Mouse (Mus musculus) intestine, embryonic 14.5 days (tissue): ENCODE results near the gene Cyp11a1. TPM values are rescaled to one million over a fixed set of nuclear protein-coding genes. Genes with fewer than 3 reads are reported as not detected.

ENCODE experiments used
- ATAC-seq: fragments of 200-750 bp; cut with Nextera tagmentation; replicated peaks from 2 replicates; pipeline ENCODE4 v1.8.0; 2017; ENCODE audit warnings: low read depth, moderate number of reproducible peaks, moderate TSS enrichment, moderate library complexity; ENCODE audit not compliant: low FRiP score, low TSS enrichment
- DNase-seq: peaks from one replicate; pipeline ENCODE4 v3.0.0-alpha.2; 2018; ENCODE audit warnings: low spot score
- H3K27ac ChIP-seq: fragments of 300-500 bp; sonication (generic); 2 replicates; pipeline ENCODE4 v1.5.1; 2014; ENCODE audit warnings: low read depth, mild to moderate bottlenecking, control low read depth
- H3K27me3 ChIP-seq: fragments of 300-500 bp; sonication (generic); replicated peaks from 2 replicates; pipeline ENCODE4 v1.6.1; 2014; ENCODE audit warnings: low read length, control low read depth; ENCODE audit not compliant: control insufficient read depth, insufficient read depth
- H3K36me3 ChIP-seq: fragments of 300-500 bp; sonication (generic); 2 replicates; pipeline ENCODE4 v1.6.1; 2014; ENCODE audit warnings: low read length, control low read depth; ENCODE audit not compliant: control insufficient read depth, insufficient read depth
- H3K4me1 ChIP-seq: fragments of 300-500 bp; sonication (generic); replicated peaks from 2 replicates; pipeline ENCODE4 v1.6.1; 2014; ENCODE audit warnings: low read length, control low read depth, mixed read lengths; ENCODE audit not compliant: control insufficient read depth, insufficient read depth
- H3K4me2 ChIP-seq: fragments of 300-500 bp; sonication (generic); 2 replicates; pipeline ENCODE4 v1.6.1; 2014; ENCODE audit warnings: low read length
- H3K4me3 ChIP-seq: fragments of 300-500 bp; sonication (generic); 2 replicates; pipeline ENCODE4 v1.5.1; 2014; ENCODE audit warnings: low read depth, low read length, control low read depth, mixed read lengths
- H3K9ac ChIP-seq: fragments of 300-500 bp; sonication (generic); 2 replicates; pipeline ENCODE4 v1.6.1; 2014; ENCODE audit warnings: mild to moderate bottlenecking, low read length
- H3K9me3 ChIP-seq: fragments of 300-500 bp; sonication (generic); 2 replicates; pipeline ENCODE4 v1.6.1; 2016; ENCODE audit warnings: low read length, control low read depth; ENCODE audit not compliant: control insufficient read depth
- WGBS: fragments of 180-500 bp; shearing (Covaris S2); extraction: QIAGEN DNeasy Blood & Tissue Kit; methylation state at CpG from one replicate; pipeline ENCODE4 v1.1.7; 2014; 5-methylcytosine and 5-hydroxymethylcytosine counted together
- polyA plus RNA-seq: library from polyadenylated mRNA; unstranded; fragments of >200 nt; fragmentation: Nextera tagmentation; extraction: Ambion mirVana; gene quantifications from 2 replicates; pipeline ENCODE4 v1.2.1, GENCODE M21; 2014

The Cyp11a1 gene
- polyA plus RNA-seq, 1 experiment from 2014 or later = 3.0 TPM

DNA sequence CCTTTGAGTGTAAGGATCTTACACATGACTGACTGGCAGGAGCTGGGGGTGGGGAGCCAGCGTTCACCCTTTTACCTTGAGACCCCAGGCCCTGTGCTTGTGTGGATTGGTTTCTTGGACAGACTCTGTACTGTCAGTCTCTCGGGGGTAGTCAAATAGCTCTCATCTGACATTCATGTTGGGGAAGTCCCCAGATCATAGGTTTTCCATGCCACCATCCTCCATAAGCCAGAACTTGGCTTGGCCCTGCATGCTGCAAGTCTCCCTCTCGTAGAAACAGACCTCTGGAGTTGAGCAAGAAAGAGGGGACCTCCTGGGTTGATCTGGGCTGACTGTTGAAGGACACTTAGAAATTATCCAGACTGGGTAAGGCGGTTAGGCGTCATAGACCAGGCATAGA lies 12.2 kb downstream of the Cyp11a1 start:
- no peaks in the 10 kb centered on the region for H3K27me3 ChIP-seq
- ATAC-seq = no peak
- DNase-seq = no peak
- no peak overlapping the region for H3K4me2 ChIP-seq
- WGBS = 82% methylated on average over 5 of the region's 5 CpGs
- no peak overlapping the region for H3K4me3 ChIP-seq
- H3K9ac ChIP-seq = no peak overlapping the region
- H3K36me3 ChIP-seq = no peaks in the 10 kb centered on the region
- no peak overlapping the region for H3K27ac ChIP-seq
- H3K9me3 ChIP-seq = no peaks in the 10 kb centered on the region
- no peaks in the 10 kb centered on the region for H3K4me1 ChIP-seq

DNA sequence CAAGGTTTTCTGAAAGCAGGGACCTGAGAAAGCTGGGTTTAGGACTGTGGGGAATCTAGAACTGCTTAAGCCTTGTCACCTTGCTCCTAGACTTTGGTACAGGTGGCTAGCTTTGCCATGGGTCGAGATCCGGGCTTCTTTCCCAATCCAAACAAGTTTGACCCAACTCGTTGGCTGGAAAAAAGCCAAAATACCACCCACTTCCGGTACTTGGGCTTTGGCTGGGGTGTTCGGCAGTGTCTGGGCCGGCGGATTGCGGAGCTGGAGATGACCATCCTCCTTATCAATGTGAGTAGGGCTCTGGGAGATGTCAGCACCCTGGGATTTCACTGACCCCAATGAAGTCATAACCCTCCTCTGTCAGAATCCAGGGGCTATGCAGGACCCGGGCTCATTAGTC lies 19.8 kb downstream of the Cyp11a1 start:
- H3K9me3 ChIP-seq = no peaks in the 10 kb centered on the region
- H3K27ac ChIP-seq = no peak overlapping the region
- 87% methylated on average over 9 of the region's 9 CpGs for WGBS

DNA sequence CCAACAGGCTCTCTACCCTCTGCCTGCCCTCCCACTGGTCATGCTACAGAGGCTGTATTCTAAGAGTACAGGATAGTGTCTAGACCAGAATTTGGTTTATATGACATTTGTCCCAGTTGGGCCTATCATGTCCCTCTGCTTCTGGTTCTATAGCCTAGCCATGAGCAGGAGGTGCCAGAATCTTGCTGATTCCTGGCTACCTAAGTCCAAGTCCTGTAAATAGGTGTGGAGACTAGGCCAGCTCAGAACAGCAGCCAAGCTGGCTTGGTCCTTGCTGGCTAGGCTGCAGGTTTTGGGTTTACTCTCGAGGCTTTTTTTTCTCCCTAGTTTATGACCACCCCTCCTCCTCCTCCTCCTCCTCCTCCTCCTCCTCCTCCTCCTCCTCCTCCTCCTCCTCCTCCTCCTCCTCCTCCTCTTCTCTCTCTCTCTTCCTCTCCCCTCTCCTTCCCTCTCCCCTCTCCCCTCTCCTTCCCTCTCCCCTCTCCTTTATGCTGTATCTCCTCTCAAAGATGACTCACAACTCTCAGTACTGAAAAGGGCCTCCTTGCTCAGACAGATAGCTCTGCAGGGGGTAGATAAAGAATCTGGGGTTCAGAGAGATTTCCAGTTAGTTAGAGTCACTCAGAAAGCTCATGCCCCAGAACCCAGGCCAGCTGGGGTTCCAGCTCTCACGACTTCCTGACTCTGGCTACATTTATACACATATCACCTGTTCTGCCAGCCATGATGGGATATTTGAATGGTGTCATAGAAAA lies 21.4 kb downstream of the Cyp11a1 start:
- 42% methylated on average over 2 of the region's 2 CpGs for WGBS
- no peak overlapping the region for H3K4me3 ChIP-seq
- no peaks in the 10 kb centered on the region for H3K36me3 ChIP-seq
- H3K9me3 ChIP-seq = no peaks in the 10 kb centered on the region
- no peaks in the 10 kb centered on the region for H3K4me1 ChIP-seq
- H3K4me2 ChIP-seq = no peak overlapping the region
- ATAC-seq (no peak), DNase-seq (no peak)
- H3K9ac ChIP-seq = no peak overlapping the region
- no peak overlapping the region for H3K27ac ChIP-seq
- H3K27me3 ChIP-seq = no peaks in the 10 kb centered on the region

More for the DNA sequence above, 19.8 kb downstream of the Cyp11a1 start:
- Histone ChIP-seq H3K4me1 (no peaks in the 10 kb centered on the region), H3K4me3 (no peak overlapping the region), H3K36me3 (no peaks in the 10 kb centered on the region), H3K27me3 (no peaks in the 10 kb centered on the region), H3K9ac (no peak overlapping the region), H3K4me2 (no peak overlapping the region)
- DNase-seq (no peak), ATAC-seq (no peak)

DNA sequence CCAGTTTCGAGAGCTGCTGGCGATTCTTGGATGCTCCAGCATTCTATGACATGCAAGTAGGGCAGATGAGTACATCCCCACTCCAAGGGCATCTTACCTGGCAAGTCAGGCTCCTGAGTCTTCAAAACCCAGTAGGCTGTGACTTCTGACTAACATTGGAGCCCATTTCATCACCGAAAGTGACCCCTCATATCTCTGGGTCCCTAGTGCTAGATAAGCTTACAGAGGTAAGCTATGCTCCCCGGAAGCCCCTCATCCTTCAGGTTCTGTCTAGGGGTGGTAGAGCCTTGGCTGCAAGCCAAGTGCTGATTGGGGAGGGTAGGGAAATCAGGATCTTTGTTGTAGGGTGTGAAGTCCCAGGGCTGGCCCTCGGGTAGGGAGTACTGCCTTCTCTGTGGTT lies 22.6 kb downstream of the Cyp11a1 start:
- no peaks in the 10 kb centered on the region for H3K4me1 ChIP-seq
- WGBS = 62% methylated on average over 5 of the region's 5 CpGs
- ATAC-seq = no peak

DNA sequence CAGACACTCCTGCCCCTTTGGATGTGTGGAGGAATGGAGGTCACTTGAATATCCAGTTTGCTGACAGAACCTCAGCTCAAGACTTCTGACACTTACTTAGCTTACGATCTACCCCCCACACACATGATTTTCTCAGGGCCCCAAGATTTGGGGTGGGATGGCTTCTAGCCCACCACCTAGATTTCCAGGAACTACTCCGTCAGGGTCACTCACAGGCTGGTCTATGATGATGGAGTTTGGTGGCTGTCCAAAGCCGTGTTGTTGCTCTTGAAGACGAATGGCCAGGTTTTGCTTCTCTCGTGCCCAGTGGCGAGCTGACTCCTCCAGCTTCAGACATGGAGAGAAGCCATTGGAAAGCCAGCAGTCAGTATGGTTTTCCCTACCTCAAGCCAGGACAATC lies 23.4 kb downstream of the Cyp11a1 start:
- Histone ChIP-seq H3K36me3 (no peaks in the 10 kb centered on the region), H3K4me1 (no peaks in the 10 kb centered on the region), H3K27me3 (no peaks in the 10 kb centered on the region), H3K27ac (no peak overlapping the region), H3K4me2 (no peak overlapping the region), H3K4me3 (no peak overlapping the region), H3K9ac (no peak overlapping the region), H3K9me3 (no peaks in the 10 kb centered on the region)
- DNase-seq = no peak
- WGBS = 85% methylated on average over 6 of the region's 6 CpGs
- no peak for ATAC-seq

More for the DNA sequence above, 22.6 kb downstream of the Cyp11a1 start:
- Histone ChIP-seq H3K4me3 (no peak overlapping the region), H3K27ac (no peak overlapping the region), H3K27me3 (no peaks in the 10 kb centered on the region), H3K9ac (no peak overlapping the region), H3K9me3 (no peaks in the 10 kb centered on the region), H3K4me2 (no peak overlapping the region), H3K36me3 (no peaks in the 10 kb centered on the region)
- no peak for DNase-seq

GRCm38 (mm10) chr9:58031895-58032294 lies 25.7 kb downstream of the Cyp11a1 start:
- Histone ChIP-seq H3K36me3 (no peaks in the 10 kb centered on the region), H3K4me3 (no peak overlapping the region), H3K9ac (no peak overlapping the region), H3K4me1 (no peaks in the 10 kb centered on the region), H3K9me3 (no peaks in the 10 kb centered on the region), H3K27me3 (0 out of 2 replicates have a peak, but pooled peaks cover 3% of the 10 kb centered on the region), H3K27ac (no peak overlapping the region), H3K4me2 (no peak overlapping the region)
- WGBS = 75% methylated on average over 5 of the region's 5 CpGs
- no peak for DNase-seq
- ATAC-seq = no peak

DNA sequence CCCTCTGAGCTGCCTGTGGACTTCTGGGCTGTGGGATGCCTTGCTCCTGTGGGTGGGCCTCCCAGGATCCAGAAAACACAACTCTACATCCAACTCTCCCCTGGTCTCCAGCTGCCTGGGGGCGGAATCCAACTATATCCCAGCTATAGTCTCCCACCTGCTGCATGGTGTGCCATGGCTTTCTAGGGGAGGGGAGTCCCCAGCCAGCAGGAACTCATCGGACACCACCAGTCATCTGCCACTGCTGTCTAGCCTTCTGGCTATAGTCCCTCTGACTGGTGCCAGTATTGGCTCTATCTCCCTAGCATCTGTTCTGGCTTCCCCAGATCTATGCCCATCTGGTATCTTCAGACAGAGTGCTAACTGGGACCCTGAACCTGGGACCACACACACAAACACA lies 29.3 kb downstream of the Cyp11a1 start:
- Histone ChIP-seq H3K9me3 (no peaks in the 10 kb centered on the region), H3K4me1 (no peaks in the 10 kb centered on the region), H3K4me3 (no peak overlapping the region), H3K27ac (no peak overlapping the region), H3K9ac (no peak overlapping the region), H3K36me3 (no peaks in the 10 kb centered on the region), H3K4me2 (no peak overlapping the region), H3K27me3 (peaks cover 13% of the 10 kb centered on the region; the same call in 1 of the 2 replicates)
- no peak for ATAC-seq
- no peak for DNase-seq
- WGBS = 75% methylated on average over 2 of the region's 2 CpGs

GRCm38 (mm10) chr9:58035951-58036698 lies 29.9 kb downstream of the Cyp11a1 start:
- DNase-seq (no peak), ATAC-seq (no peak)
- 57% methylated on average over 7 of the region's 7 CpGs for WGBS
- H3K9ac ChIP-seq = no peak overlapping the region
- H3K27me3 ChIP-seq = peaks cover 13% of the 10 kb centered on the region; the same call in 1 of the 2 replicates
- no peaks in the 10 kb centered on the region for H3K4me1 ChIP-seq
- no peak overlapping the region for H3K27ac ChIP-seq
- H3K4me2 ChIP-seq = no peak overlapping the region
- H3K36me3 ChIP-seq = no peaks in the 10 kb centered on the region
- no peak overlapping the region for H3K4me3 ChIP-seq
- H3K9me3 ChIP-seq = no peaks in the 10 kb centered on the region
